Mouse (Mus musculus) CH12.LX (cell line): Measurements from ENCODE around the gene Apobec4. TPM values are rescaled to one million over a fixed set of nuclear protein-coding genes. Genes with fewer than 3 reads are reported as not detected.
A peak's percentile ranks its signal among the peaks of the same experiment; 100 is the strongest.

Source experiments
- DNase-seq: peaks from one replicate; pipeline ENCODE4 v3.0.0-alpha.2; 2013; ENCODE audit errors: extremely low read depth
- H3K27ac ChIP-seq: 2 replicates; pipeline ENCODE4 v1.5.1; 2012; ENCODE audit warnings: low read depth, mild to moderate bottlenecking, control low read depth, moderate library complexity; ENCODE audit not compliant: insufficient read depth
- H3K27me3 ChIP-seq: replicated peaks from 2 replicates; pipeline ENCODE3; 2012; ENCODE audit warnings: inconsistent platforms
- H3K36me3 ChIP-seq, 2 experiments: replicated peaks in 1 of 2; 2 replicates each; pipeline versions ENCODE3 to v1.6.1; 2012; ENCODE audit warnings: inconsistent platforms in 1 of 2, low read length in 1 of 2, mild to moderate bottlenecking in 1 of 2, mixed read lengths in 1 of 2, moderate library complexity in 1 of 2; ENCODE audit not compliant: control insufficient read depth in 1 of 2, insufficient read depth in 1 of 2
- H3K4me1 ChIP-seq, 2 experiments: 2 replicates each; pipeline ENCODE4 v1.6.1; 2012; ENCODE audit warnings: inconsistent platforms in 1 of 2, moderate library complexity in 1 of 2; ENCODE audit not compliant: insufficient read depth in 2 of 2, control insufficient read depth in 1 of 2
- H3K4me2 ChIP-seq: 2 replicates; pipeline ENCODE4 v1.6.1; 2012; ENCODE audit warnings: low read depth, mild to moderate bottlenecking, control low read depth; ENCODE audit not compliant: poor library complexity, insufficient read depth, severe bottlenecking
- H3K4me3 ChIP-seq, 3 experiments: fragments of 150-350 bp in 1 of 3; sonication (generic) in 1 of 3; replicated peaks in 1 of 3; 2 replicates each; pipeline versions ENCODE3 to v1.5.1; 2011 to 2012; ENCODE audit warnings: low read depth in 2 of 3, low read length in 2 of 3, mild to moderate bottlenecking in 2 of 3, moderate library complexity in 2 of 3, control low read depth in 1 of 3, improper control_type of control experiment in 1 of 3, inconsistent platforms in 1 of 3, mixed read lengths in 1 of 3; ENCODE audit not compliant: poor library complexity in 1 of 3
- H3K79me2 ChIP-seq: replicated peaks from 2 replicates; pipeline ENCODE4 v1.6.1; 2012; ENCODE audit warnings: mild to moderate bottlenecking, moderate library complexity; ENCODE audit not compliant: control insufficient read depth, poor library complexity, insufficient read depth, severe bottlenecking; ENCODE audit errors: extremely low read depth
- H3K9ac ChIP-seq: 2 replicates; pipeline ENCODE4 v1.6.1; 2012; ENCODE audit warnings: low read depth, mild to moderate bottlenecking, control low read depth, moderate library complexity; ENCODE audit not compliant: insufficient read depth
- H3K9me3 ChIP-seq: replicated peaks from 2 replicates; pipeline ENCODE3; 2012; ENCODE audit warnings: low read length, inconsistent platforms, mixed read lengths
- BHLHE40 ChIP-seq: IDR thresholded peaks from 2 replicates; pipeline ENCODE4 v1.6.1; 2011; ENCODE audit warnings: mild to moderate bottlenecking, low read depth, low read length, improper control_type of control experiment
- CHD1 ChIP-seq: IDR thresholded peaks from 2 replicates; pipeline ENCODE4 v1.6.1; 2012; ENCODE audit warnings: low read depth, low read length, improper control_type of control experiment, inconsistent platforms
- CTCF ChIP-seq, 2 experiments: IDR thresholded peaks in 1 of 2; conservative IDR thresholded peaks in 1 of 2; 2 replicates each; pipeline ENCODE4 v1.5.1; 2011 to 2012; ENCODE audit warnings: low read depth in 2 of 2, low read length in 2 of 2, improper control_type of control experiment in 1 of 2, inconsistent platforms in 1 of 2, mild to moderate bottlenecking in 1 of 2, moderate library complexity in 1 of 2
- IRF4 ChIP-seq: IDR thresholded peaks from 2 replicates; pipeline ENCODE4 v1.6.1; 2014; ENCODE audit warnings: low read depth, mild to moderate bottlenecking, inconsistent platforms, low read length, improper control_type of control experiment
- KAT2A ChIP-seq: IDR thresholded peaks from 2 replicates; pipeline ENCODE4 v1.6.1; 2012; ENCODE audit warnings: low read length, improper control_type of control experiment, inconsistent platforms; ENCODE audit not compliant: insufficient replicate concordance
- MAFK ChIP-seq: IDR thresholded peaks from 2 replicates; pipeline ENCODE4 v1.6.1; 2011; ENCODE audit warnings: low read length, improper control_type of control experiment; ENCODE audit not compliant: insufficient replicate concordance
- MAX ChIP-seq: IDR thresholded peaks from 2 replicates; pipeline ENCODE4 v1.6.1; 2011; ENCODE audit warnings: low read length, improper control_type of control experiment
- NRF1 ChIP-seq: IDR thresholded peaks from 2 replicates; pipeline ENCODE4 v1.6.1; 2014; ENCODE audit warnings: low read depth, mild to moderate bottlenecking, inconsistent platforms, low read length, improper control_type of control experiment, moderate library complexity
- POLR2AphosphoS2 ChIP-seq: IDR thresholded peaks from 2 replicates; pipeline ENCODE4 v1.6.1; 2011; ENCODE audit warnings: low read depth, low read length, improper control_type of control experiment
- RAD21 ChIP-seq: IDR thresholded peaks from 2 replicates; pipeline ENCODE4 v1.6.1; 2011; ENCODE audit warnings: low read depth, mild to moderate bottlenecking, low read length, improper control_type of control experiment, moderate library complexity
- SIN3A ChIP-seq: IDR thresholded peaks from 2 replicates; pipeline ENCODE4 v1.6.1; 2012; ENCODE audit warnings: low read length, improper control_type of control experiment, inconsistent platforms
- TBP ChIP-seq: conservative IDR thresholded peaks from 2 replicates; pipeline ENCODE4 v1.6.1; 2011; ENCODE audit warnings: low read depth, low read length, improper control_type of control experiment
- USF1 ChIP-seq: IDR thresholded peaks from 2 replicates; pipeline ENCODE4 v1.6.1; 2014; ENCODE audit warnings: low read depth, mild to moderate bottlenecking, inconsistent platforms, low read length, improper control_type of control experiment
- ZKSCAN1 ChIP-seq: IDR thresholded peaks from 2 replicates; pipeline ENCODE4 v1.6.1; 2012; ENCODE audit warnings: low read depth, inconsistent platforms, low read length, improper control_type of control experiment, borderline replicate concordance
- ZNF384 ChIP-seq: IDR thresholded peaks from 2 replicates; pipeline ENCODE4 v1.6.1; 2012; ENCODE audit warnings: low read depth, low read length, improper control_type of control experiment, inconsistent platforms
- dilution Hi-C: fragments of 300-500 bp; cut with MboI; formaldehyde crosslinking; loops from 2 replicates; pipeline ENCODE4 v1.14.3; 2020; ENCODE audit warnings: low sequenced_read_pairs; ENCODE audit not compliant: extremely low pct_unique_long_range_greater_than_20kb, extremely low pct_ligation_motif_present
- in situ Hi-C: fragments of 300-500 bp; cut with MboI; formaldehyde crosslinking; loops from 3 replicates; pipeline ENCODE4 v1.14.3; 2019; ENCODE audit warnings: low sequenced_read_pairs, low pct_ligation_motif_present, low pct_unique_long_range_greater_than_20kb, mixed read lengths
- polyA plus RNA-seq: library from polyadenylated mRNA; unstranded; fragments of >175 nt; gene quantifications from 2 replicates; pipeline ENCODE4 v1.2.1, GENCODE M21; 2012; ENCODE audit warnings: low read depth; ENCODE audit not compliant: insufficient read length
- total RNA-seq, 2 experiments: library from RNA; depleted of rRNA; stranded (reverse); fragments of 300-350 nt in 1 of 2; fragments of >200 nt in 1 of 2; gene quantifications; 2 replicates each; pipeline ENCODE4 v1.2.3; 2012 to 2014

Gene Apobec4
- total and polyA plus RNA-seq, 3 experiments = not detected

DNA sequence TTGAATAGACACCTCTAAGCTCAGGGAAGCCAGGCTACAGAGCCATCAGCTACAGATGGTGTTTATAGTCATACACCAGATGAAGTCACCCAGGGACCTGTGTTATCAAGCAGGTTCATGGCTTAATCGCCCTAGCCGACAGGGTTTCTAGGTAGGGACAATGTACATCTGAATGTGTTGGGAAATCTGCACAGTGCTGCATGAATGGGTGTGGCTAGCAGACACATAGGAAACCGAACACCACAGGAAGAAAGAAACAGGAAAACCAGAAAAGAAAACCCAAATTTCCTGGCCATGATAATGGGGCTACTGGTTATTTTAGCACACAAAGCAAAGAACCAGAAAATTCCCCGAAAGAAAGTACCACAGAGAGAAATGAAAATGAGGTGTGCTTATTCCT lies 29.4 kb upstream of the Apobec4 start:
- Histone ChIP-seq H3K27me3 (no peaks in the 10 kb centered on the region), H3K4me2 (no peak overlapping the region), H3K79me2 (no peaks in the 10 kb centered on the region), H3K27ac (no peak overlapping the region), H3K4me1 (peaks cover 0 to 35% of the 10 kb centered on the region in 2 experiments; a peak in 2 of 4 replicates), H3K4me3 (no peak overlapping the region), H3K9me3 (no peaks in the 10 kb centered on the region), H3K9ac (no peak overlapping the region), H3K36me3 (no peaks in the 10 kb centered on the region)
- dilution Hi-C loops (no loop called here), in situ Hi-C loops (no loop called here)
- no peak for DNase-seq
- TF ChIP-seq MAX (no peak), SIN3A (no peak), TBP (no peak), KAT2A (no peak), BHLHE40 (no peak), NRF1 (no peak), IRF4 (no peak), CTCF (conservative IDR thresholded peaks at IDR 0.05 in 1 of 2, IDR thresholded peaks at IDR 0.05 in 1 of 2; ENCODE audit: low read depth in 2 of 2, low read length in 2 of 2) (no peak), MAFK (no peak), ZNF384 (no peak), CHD1 (no peak)

DNA sequence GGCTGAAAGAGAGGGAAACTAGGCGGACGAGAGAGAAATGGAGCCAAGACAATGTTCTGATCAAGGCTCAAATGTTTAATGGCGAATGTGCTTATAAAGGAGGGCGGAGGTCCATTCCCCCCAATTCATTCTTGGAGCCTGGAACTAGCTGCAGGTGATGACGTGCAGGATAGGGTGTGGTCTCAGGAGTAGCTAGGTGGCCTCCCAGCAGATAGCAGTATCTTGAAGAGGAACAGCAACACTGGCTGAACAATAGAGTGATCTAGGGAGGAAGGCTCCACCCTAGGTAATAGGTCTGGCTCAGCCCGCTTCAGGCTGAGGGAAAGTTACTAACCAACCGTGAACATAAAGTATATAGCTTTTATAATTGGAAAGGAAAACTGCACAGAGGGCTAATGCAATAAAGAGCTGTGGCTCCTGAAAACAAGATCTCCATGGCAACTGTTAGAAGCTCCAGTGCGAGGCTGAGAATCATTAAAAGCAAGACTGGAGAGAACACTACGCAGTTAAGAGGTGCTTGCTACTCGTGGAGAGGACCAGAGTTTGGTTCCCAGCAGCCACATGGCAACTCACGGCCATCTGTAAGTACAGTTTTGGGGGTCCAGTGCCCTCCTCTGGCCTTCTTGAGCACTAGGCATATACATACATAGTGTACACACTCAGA lies 28.7 kb upstream of the Apobec4 start:
- H3K27me3 ChIP-seq = no peaks in the 10 kb centered on the region
- H3K9me3 ChIP-seq = no peaks in the 10 kb centered on the region
- no peak overlapping the region for H3K9ac ChIP-seq
- no peak overlapping the region for H3K27ac ChIP-seq
- dilution Hi-C loops (no loop called here), in situ Hi-C loops (no loop called here)
- H3K36me3 ChIP-seq = no peaks in the 10 kb centered on the region
- H3K4me2 ChIP-seq = peak overlapping the region; percentile 15; the same call in 1 of the 2 replicates
- H3K4me1 ChIP-seq = peaks cover 0 to 35% of the 10 kb centered on the region in 2 experiments; a peak in 2 of 4 replicates
- TF ChIP-seq MAX (no peak), RAD21 (no peak), SIN3A (no peak), POLR2AphosphoS2 (no peak), ZKSCAN1 (no peak), USF1 (no peak)
- no peaks in the 10 kb centered on the region for H3K79me2 ChIP-seq
- no peak for DNase-seq
- H3K4me3 ChIP-seq = no peak overlapping the region
